Mouse (Mus musculus) thymus, postnatal 10 days (tissue): ENCODE results near the gene Diras2.

ENCODE experiments used
- DNase-seq, 2 experiments: peaks; one replicate each; pipeline ENCODE4 v3.0.0; 2021; ENCODE audit warnings: low spot score in 2 of 2

Gene Diras2

DNA sequence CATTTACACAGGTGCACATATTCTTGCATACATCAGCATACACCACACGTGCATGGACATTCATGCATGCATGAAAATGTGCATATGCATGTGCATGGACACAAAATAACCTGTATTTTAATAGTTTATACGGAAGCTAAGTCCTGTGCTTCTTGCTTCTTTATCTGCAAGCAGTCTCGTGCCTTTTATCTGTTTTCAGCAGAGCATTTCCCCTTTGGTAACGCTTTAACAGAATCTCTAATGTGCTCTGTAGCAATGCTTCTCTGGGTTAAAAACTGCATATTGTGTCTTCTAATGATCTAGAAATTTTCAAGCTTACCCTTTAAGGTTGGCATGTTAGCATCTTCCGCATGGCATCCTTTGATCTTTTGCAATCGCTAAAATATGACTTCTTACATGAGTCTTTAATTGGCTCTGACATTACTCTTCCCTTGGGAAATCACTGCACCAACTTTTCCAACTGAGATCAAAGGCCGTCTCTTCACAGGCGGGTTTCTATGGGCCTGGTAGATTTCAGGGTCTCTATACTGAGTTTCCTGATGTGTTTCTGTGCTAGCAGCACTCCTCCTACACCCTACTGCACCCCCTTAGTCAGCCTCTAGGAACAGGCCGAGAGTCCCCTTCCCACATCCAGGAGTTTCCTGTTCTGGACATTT lies 21.9 kb upstream of the Diras2 start:
- DNase-seq: no peak

- DNase-seq: no peak
Observed at GRCm38 (mm10) chr13:52551275-52551674, 20.2 kb upstream of the Diras2 start.

DNA sequence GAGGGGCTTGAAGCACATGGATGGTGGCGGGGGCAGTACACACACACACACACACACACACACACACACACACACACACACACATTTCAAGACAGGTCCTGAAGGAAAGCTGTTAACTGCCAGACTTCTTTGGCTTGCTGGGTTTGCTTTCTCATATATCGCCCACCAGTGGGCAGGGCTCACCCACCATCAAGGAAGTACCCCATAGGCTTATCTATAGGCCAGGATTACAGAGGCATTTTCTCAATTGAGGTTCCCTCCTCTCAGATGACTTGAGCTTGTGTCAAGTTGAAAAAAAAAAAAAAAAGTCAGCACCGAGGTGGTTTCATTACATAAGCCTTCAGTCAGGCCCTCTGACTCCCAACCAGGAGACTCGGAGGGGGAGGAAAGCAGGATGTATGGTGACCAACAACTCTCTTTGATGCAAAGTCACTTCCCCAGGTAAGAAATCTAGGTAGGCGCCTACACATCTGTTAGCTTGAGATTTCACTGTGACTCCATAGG lies 19.7 kb upstream of the Diras2 start:
- no peak for DNase-seq

GRCm38 (mm10) chr13:52546288-52546687 lies 15.2 kb upstream of the Diras2 start:
- no peak for DNase-seq

DNA sequence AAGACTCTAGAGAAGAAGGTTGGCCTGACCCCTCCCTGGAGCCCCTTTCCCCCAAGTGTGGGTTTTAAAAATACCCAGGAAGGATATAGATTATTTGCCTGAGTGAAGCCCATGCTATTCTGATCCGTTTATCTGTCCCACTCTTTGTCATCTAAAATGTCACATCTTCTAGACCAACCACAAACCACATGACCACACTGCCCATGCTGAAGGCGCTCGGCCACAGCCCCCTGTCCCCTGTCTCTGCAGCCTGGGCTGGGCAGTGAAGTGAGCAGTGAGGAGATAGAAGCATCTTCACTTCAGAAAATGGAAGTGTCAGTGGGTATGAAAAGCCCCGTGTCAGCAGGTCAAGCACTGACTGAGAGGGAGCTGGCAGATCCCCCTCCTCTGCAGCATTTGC lies 11.6 kb upstream of the Diras2 start:
- no peak for DNase-seq

GRCm38 (mm10) chr13:52542036-52542526 lies 11.0 kb upstream of the Diras2 start:
- no peak for DNase-seq

DNA sequence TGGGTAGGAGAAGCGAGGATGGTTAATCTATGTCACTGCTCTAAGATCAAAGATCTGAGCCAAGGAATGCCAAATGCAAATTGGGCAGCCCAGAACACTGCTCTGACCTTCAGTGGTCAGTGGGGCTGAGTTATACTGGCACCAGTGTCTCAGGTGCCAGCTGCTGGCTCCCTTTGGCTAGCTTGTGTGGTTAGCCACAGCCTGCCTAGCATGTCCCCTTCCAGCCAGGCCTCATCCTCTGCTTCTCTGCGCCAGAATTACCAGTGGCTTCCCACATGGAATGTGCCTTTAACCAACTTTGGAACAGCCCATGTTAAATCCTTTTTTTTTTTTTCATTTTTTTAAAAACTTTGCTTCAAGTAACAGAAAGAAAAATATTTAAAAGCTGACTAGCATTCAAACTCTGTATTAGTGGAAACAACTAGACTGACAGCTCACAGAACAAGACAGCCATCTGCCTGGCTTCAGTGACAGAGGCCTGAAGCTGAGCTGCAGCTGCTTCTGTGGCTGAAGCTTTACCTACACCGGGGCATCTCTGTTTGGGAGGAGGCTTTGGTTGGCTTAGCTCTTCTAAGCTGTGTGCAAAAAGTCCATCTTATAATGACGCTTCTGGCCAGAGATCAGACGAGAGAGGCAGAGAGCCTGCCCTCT lies 10.4 kb upstream of the Diras2 start:
- no peak for DNase-seq

DNA sequence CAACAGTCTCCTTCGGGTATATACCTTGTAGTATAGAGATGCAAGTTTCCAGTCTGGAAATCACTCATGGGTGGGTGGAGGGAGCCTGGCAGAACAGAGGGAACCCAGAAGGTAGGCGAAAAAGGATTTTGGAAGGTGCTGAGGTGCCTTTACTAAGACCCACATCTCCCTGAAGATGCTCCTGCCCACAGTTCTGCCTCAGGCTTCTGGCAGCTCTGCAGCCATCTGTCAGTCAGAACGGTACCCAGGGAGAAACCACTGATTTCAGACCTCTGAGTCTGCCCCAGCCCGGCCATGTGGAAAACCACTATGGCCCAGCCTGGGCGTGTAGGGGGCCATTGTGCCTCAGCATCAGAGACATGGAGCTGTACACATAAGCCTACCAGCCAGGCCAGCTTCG lies 8.4 kb upstream of the Diras2 start:
- DNase-seq: no peak

DNA sequence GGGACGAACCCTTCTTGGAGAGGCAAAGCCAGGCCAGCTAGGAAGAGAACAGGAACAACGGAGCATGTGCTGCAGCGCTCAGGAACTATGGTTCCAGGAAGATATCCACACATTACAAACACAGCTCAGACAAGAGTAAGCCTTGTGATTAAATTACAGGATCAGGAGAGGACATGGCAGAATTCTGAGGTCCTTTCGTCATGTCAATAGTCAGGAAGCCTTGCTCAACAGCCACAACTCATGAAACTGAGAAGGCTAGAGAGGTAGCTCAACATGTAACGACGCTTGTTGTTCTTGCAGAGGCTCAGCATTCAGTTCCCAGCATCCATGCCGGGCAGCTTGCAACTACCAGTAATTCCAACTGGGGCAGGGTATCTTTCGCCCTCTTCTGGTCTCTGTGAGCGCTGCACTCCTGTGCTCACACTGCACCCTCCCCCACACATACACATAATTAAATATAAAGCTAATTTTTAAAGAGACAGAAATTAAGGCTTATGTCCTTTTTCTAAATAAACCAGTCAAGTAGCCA lies 7.6 kb upstream of the Diras2 start:
- DNase-seq: peak in 1 of 2 experiments; percentile 17

GRCm38 (mm10) chr13:52537754-52538587 lies 6.9 kb upstream of the Diras2 start:
- peak; percentile 40 to 56 for DNase-seq

DNA sequence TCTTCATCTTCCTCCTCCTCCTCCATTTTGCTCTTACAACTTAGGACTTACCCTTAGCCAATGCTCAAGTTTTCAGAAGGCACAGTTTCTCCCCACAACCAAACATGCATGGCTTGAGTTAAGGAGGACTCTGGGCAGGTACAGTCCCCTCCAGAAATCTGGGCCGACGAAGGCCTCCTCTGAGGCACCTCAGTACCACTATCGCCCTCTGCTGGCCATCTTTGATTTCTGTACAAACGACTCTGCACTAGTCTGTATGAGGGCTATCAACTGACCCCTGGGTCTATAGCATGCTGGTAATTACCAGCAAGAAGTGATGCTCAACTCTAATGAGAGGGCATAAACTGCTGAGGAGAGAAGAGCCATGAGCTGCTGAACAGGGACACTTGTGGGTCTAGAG lies 4.5 kb upstream of the Diras2 start:
- peak; percentile 42 to 80 for DNase-seq

- DNase-seq: no peak
Observed at GRCm38 (mm10) chr13:52533644-52534043, 2.6 kb upstream of the Diras2 start.

DNA sequence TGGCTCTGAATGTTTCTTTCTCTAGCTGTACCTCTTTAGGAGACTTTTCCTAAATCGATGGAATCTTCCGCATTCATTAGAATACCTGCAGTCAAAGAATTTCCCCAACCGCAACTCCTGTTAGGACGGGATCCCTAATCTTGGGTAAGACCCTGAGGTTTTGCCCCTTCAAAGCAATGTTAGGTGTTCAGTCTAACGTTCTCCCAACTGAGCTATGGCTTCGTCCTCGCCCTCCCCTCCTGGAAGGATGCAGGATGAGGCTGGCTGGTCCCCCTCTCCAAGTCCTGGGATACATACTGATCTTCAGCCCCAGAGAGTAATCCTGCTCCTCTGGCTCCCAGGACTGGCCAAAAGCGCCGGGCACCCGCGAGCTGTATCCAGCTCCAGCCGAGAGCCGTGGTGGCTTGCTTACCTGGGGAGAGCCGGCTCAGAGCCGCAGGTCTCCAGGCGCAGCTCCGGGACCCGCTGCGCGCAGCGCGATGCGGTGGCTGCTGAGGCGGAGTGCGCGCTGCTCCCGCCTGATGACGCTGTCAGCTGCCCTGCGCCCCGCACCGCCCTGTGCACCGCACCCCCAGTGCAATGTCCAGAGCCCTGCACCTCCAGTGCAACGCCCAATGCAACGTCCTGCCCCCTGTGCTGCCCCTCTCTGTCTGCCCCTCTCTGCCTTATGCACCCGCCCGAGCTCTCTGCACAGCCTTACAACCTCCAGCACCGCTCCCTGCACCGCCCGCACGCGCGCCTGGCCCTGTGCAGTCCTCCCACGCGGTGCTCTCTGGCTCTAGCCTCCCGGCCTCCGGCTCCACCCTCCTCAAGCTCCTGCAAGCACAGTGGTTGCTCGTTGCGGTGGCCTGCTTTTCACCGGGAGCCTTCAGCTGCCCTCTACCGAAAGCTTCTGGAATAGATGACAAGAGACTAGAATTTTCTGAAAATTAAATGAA lies 802 bp downstream of the Diras2 start:
- peak; percentile 66 to 70 for DNase-seq

DNA sequence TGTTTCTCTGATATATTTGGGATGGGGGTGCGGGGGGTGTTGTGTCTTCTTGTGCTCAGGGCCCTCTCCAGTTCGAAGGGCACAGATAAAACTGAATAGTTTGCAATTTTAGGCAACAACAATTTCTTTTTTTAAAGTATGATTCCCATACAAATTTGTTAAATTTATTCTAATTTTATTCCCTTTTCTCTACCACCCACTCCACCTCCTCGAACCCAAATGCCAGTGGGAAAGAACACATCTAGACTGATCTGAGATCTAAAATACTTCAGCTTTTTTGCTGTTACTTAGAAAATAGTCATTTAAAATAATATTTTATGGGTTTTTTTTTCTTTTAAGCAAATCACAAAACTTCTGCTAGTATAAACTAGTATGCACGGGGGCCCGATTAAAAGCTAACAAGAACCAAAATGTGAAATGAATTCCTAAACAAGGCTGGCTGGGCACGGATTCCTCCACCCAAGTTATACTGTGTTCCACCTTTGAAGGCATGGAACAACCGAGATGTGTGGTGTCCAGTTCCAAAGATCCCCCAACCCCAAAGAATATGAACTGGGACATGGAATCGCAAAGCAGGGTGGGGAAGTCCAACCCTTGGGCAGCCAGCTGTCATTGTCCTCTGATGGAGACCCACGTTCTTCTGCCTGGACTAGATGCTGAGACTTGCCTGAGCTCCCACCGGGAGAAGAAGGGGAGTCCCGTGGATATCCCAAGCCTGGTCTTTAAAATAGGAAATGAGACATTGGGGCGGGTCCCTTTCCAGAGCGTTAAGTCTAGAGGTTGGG lies 1.7 kb downstream of the Diras2 start:
- DNase-seq: no peak

DNA sequence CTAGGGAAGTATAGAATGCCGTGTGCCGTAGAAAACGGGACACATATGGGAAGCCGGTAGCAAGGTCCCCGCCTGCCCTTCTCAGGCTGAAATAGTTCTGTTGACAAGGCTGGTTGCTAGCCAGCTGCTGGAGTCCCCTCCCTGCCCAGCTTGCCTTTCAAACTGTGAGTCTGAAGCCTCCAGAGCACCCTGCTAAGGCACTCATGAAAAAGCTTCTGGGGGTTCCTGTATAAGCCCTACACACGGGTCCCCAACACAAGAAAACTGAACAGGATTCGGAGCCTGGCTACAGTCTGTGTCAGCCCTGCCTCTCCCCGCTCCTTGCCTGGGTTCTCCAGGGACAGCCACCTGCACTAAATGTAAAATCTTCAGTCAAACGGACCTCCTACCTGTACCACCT lies 2.3 kb downstream of the Diras2 start:
- no peak for DNase-seq

DNA sequence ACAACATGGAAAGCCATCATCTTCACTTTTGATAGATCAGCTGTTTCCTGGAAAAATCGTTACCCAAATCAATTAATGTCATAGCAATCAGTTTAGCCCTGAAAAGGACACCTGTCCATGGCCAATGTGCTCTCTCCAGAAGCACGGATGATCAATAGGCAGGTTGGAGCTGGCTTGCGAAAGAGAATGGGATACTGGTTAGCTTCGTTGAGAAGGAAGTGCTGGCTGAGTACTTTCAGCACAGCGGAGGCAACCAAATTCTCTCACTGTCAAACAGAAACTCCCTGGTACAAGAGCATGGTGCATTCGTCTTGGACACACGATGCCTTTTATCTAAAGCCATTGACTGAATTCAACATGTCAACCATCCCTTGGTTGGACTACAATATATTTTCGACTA lies 2.8 kb downstream of the Diras2 start:
- DNase-seq: no peak

GRCm38 (mm10) chr13:52526249-52527035 lies 4.6 kb downstream of the Diras2 start:
- no peak for DNase-seq

- DNase-seq: no peak
Observed at GRCm38 (mm10) chr13:52524313-52524712, 6.8 kb downstream of the Diras2 start.

GRCm38 (mm10) chr13:52521176-52521575 lies 9.9 kb downstream of the Diras2 start:
- no peak for DNase-seq
